Mouse (Mus musculus): Measurements from ENCODE around the gene Dapk2. TPM values are rescaled to one million over a fixed set of nuclear protein-coding genes. Genes with fewer than 3 reads are reported as not detected.

Gene Dapk2
- total RNA-seq, 2 experiments from 2014 or later, result 4.4 to 4.9 TPM

DNA sequence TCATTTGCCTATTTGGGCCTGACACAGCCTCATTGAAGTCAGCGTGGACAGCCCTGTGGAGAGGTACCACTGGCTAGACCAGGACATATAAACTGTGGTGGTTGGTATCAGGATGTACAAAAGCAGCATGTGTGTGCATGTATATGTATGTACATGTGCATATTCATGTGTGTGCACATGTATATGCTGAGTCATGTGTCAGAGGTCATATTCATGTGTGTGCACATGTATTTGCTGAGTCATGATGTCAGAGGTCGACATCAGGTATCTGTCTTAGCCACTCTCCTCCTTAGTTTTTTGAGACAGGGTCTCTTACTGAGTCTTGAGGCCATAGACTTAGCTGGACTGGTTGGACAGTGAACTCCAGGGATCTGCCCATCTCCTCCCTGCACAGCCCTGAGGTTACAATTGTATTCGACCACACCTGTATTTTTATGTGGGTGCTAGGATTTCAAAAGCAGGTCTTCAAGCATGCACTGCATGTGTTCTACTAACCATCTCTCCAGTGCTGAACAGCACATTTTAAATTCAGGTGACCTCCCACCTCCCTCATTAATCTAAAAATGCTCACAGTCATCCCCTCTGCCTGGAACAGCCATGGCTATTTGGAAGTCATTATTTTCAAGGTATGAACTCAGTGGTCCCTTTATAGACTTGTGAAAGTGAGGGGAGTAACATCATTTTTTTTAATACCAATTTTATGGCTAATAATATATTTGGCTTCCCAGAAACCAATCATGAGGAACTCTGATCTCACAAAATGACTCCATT is 146.5 kb downstream of the Dapk2 start:
- no peak for DNase-seq (ENCODE audit: low spot score in 2 of 2)

DNA sequence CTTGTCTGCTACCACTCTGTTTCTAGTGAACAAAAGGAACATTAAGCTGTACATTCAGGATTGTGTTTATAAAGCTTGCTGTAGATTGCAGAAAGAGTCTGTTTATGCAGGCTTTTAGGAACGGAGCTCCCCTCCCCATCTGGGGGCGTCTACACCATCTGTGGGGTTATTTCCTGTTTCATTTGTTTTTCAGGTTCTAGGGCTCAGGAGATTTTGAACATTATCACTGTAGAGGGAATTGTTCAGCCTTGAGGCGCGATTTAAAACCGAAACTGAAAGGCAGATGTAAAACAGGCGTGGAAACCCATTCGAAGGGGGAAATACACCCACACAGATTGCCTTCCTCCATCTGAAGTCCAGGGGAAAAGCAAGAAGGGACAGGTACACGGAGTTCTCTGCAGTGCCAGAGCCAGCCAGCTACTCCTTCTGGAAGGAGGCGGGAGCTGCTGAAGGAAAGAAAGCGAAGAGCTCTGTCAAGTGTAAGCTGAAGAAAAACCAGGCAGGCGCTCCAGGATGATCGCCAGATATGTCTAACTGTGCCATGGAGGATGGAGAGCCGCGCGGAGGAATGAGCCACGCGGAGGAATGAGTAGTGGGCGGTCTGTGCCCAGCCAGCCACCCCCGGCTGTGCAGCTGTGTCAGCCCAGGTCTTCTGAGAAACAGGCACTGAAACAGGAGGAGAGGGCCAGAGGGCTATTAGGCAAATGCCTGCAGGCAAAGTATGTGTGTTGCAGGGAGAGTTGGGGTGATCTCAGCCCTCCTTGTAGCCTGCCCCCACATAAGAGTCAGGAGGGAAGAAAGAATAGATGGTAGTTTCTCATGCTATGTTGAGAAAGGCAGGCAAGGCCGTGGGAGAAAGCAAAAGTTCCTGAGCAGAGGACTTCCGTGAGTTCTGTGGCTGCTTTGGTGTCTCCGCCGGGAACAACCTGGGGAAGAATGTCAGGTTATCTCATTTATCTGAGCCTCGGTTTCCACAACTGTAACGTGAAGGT is 147.4 kb downstream of the Dapk2 start:
- DNase-seq (ENCODE audit: low spot score in 2 of 2), result peak; percentile 11 to 37

DNA sequence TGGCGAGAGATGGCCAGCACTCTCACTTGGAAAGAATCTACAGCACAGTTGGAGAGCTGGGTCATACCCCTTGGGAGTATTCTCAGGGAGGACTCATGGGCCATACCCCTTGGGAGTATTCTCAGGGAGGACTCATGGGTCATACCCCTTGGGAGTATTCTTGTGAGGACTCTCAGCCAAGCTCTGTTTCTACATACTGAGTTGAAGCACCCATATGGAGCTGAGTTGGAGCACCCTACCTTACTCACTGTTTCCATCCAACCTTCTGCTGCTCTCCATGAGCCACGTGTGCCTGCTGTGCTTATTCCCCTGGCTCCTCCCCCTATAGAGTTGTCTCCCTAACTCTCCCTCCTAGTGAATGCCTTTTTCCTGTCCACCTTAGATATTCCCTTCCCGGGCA is 148.4 kb downstream of the Dapk2 start:
- no peak for DNase-seq (ENCODE audit: low spot score in 2 of 2)

DNA sequence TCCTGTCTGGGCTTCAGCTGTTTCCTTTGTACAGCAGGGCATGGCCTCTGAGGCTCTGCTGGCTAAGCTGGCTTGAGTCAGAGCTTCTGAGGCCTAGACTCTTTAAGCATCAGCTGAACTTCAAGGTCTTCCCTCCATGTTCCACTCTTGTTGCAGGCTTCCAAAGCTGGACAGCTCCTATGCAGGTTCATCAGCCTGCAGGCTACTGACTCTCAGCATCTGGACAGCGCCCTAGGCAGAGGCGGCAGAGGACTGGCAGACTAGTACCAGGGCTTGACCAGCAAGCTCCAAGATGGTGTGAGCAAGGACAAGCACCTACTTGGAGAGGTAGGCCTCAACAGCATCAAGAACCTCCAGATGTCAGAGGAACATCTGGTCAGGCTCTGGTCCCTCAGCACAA is 149.3 kb downstream of the Dapk2 start:
- DNase-seq (ENCODE audit: low spot score in 2 of 2), result no peak

DNA sequence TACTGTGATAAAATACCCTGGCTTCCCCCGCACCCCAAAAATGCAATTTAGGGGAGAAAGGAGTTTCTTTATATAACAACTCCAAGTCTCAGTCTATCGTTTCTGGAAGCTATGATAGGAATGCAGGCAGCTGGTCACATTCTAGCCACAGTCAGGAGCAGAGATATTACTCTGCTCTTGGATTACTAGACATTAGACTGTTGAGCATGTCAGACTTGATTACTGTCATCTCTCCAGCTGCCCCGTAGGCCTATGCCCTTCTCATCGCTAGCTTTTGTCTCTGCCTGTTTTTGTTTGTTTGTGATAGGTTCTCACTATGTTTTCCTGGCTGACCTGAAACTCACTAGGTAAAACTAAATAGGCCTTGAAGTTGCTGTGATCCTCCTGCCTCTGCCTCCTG is 150.7 kb downstream of the Dapk2 start:
- no peak for DNase-seq (ENCODE audit: low spot score in 2 of 2)

- DNase-seq (ENCODE audit: low spot score in 2 of 2), result no peak
Observed at GRCm38 (mm10) chr9:66311458-66311857, 153.4 kb downstream of the Dapk2 start.

GRCm38 (mm10) chr9:66316603-66317002 is 158.6 kb downstream of the Dapk2 start:
- no peak for DNase-seq (ENCODE audit: low spot score in 2 of 2)

Other genes with a start within 250 kb of the Dapk2 start
- gene Trip4, start 249.4 kb upstream of the Dapk2 start, total RNA-seq (2021), result 10 to 100 TPM; 28.3 to 34.7 TPM
- 10 to 100 TPM; 13.7 to 14.4 TPM for gene Csnk1g1, start 249.3 kb upstream of the Dapk2 start, total RNA-seq (2021)
- 100 to 1,000 TPM; 258 to 275 TPM for gene Ppib, start 98.0 kb upstream of the Dapk2 start, total RNA-seq (2021)
- gene Snx22, start 88.5 kb upstream of the Dapk2 start, total RNA-seq (2021), result under 1 TPM; 0.17 to 0.38 TPM
- gene Snx1, start 31.6 kb upstream of the Dapk2 start, total RNA-seq (2021), result 100 to 1,000 TPM in 1 of 2 experiments, 10 to 100 TPM in 1; 89.6 to 103 TPM
- gene Ciao2a, start 31.6 kb upstream of the Dapk2 start, total RNA-seq (2021), result 10 to 100 TPM; 68.8 to 80.3 TPM
- gene Herc1, start 192.2 kb downstream of the Dapk2 start, total RNA-seq (2021), result 10 to 100 TPM; 35.1 to 35.4 TPM